Mouse (Mus musculus): Measurements from ENCODE around the gene Axdnd1.

The Axdnd1 gene

GRCm38 (mm10) chr1:156420671-156421297, at the start of gene Axdnd1:
Gene Axdnd1, minus strand, starts transcription at chr1:156421159.
- DNase-seq (ENCODE audit: extremely low read depth, insufficient read length, low spot score): peak; percentile 89

- no peak for DNase-seq (ENCODE audit: extremely low read depth, insufficient read length, low spot score)
These were observed 49.6 kb upstream of the Axdnd1 start for GRCm38 (mm10) chr1:156470557-156470956.

- no peak for DNase-seq (ENCODE audit: extremely low read depth, insufficient read length, low spot score)
These were observed 47.6 kb upstream of the Axdnd1 start for GRCm38 (mm10) chr1:156468576-156468975.

- DNase-seq (ENCODE audit: extremely low read depth, insufficient read length, low spot score): no peak
These were observed 46.8 kb upstream of the Axdnd1 start for GRCm38 (mm10) chr1:156467655-156468255.

- DNase-seq (ENCODE audit: extremely low read depth, insufficient read length, low spot score): no peak
These were observed 44.0 kb upstream of the Axdnd1 start for GRCm38 (mm10) chr1:156464963-156465362.

- no peak for DNase-seq (ENCODE audit: extremely low read depth, insufficient read length, low spot score)
These were observed 43.3 kb upstream of the Axdnd1 start for GRCm38 (mm10) chr1:156463981-156464853.

GRCm38 (mm10) chr1:156462273-156462991, 41.5 kb upstream of the Axdnd1 start:
- no peak for DNase-seq (ENCODE audit: extremely low read depth, insufficient read length, low spot score)

GRCm38 (mm10) chr1:156461036-156461435, 40.1 kb upstream of the Axdnd1 start:
- DNase-seq (ENCODE audit: extremely low read depth, insufficient read length, low spot score): no peak

- no peak for DNase-seq (ENCODE audit: extremely low read depth, insufficient read length, low spot score)
These were observed 39.3 kb upstream of the Axdnd1 start for GRCm38 (mm10) chr1:156460216-156460615.

- DNase-seq (ENCODE audit: extremely low read depth, insufficient read length, low spot score): no peak
These were observed 38.7 kb upstream of the Axdnd1 start for GRCm38 (mm10) chr1:156459690-156460089.

GRCm38 (mm10) chr1:156458391-156459060, 37.6 kb upstream of the Axdnd1 start:
- DNase-seq (ENCODE audit: extremely low read depth, insufficient read length, low spot score): no peak

- DNase-seq (ENCODE audit: extremely low read depth, insufficient read length, low spot score): no peak
These were observed 34.2 kb upstream of the Axdnd1 start for GRCm38 (mm10) chr1:156455005-156455758.

GRCm38 (mm10) chr1:156454384-156454783, 33.4 kb upstream of the Axdnd1 start:
- no peak for DNase-seq (ENCODE audit: extremely low read depth, insufficient read length, low spot score)

- DNase-seq (ENCODE audit: extremely low read depth, insufficient read length, low spot score): no peak
These were observed 32.9 kb upstream of the Axdnd1 start for GRCm38 (mm10) chr1:156453876-156454275.

GRCm38 (mm10) chr1:156450478-156450877, 29.5 kb upstream of the Axdnd1 start:
- peak; percentile 28 for DNase-seq (ENCODE audit: extremely low read depth, insufficient read length, low spot score)

GRCm38 (mm10) chr1:156449691-156450090, 28.7 kb upstream of the Axdnd1 start:
- DNase-seq (ENCODE audit: extremely low read depth, insufficient read length, low spot score): no peak

GRCm38 (mm10) chr1:156449089-156449488, 28.1 kb upstream of the Axdnd1 start:
- no peak for DNase-seq (ENCODE audit: extremely low read depth, insufficient read length, low spot score)

GRCm38 (mm10) chr1:156445049-156445448, 24.1 kb upstream of the Axdnd1 start:
- no peak for DNase-seq (ENCODE audit: extremely low read depth, insufficient read length, low spot score)

GRCm38 (mm10) chr1:156442776-156443175, 21.8 kb upstream of the Axdnd1 start:
- DNase-seq (ENCODE audit: extremely low read depth, insufficient read length, low spot score): no peak

GRCm38 (mm10) chr1:156442266-156442665, 21.3 kb upstream of the Axdnd1 start:
- DNase-seq (ENCODE audit: extremely low read depth, insufficient read length, low spot score): no peak

Data from 3134 (cell line).